Mouse (Mus musculus) C2C12 (cell line): Measurements from ENCODE around the gene Robo4. TPM values are rescaled to one million over a fixed set of nuclear protein-coding genes. Genes with fewer than 3 reads are reported as not detected.

ENCODE experiments used
- H3K27me3 ChIP-seq: one replicate; pipeline ENCODE4 v1.6.1; 2011; ENCODE audit not compliant: control insufficient read depth, insufficient read depth, insufficient read length
- H3K36me3 ChIP-seq: one replicate; pipeline ENCODE4 v1.6.1; 2011; ENCODE audit not compliant: control insufficient read depth, insufficient read depth
- H3K4me3 ChIP-seq: one replicate; pipeline ENCODE4 v1.5.1; 2011; ENCODE audit warnings: mild to moderate bottlenecking, control low read depth; ENCODE audit not compliant: poor library complexity, insufficient read depth, severe bottlenecking
- H3K79me2 ChIP-seq: one replicate; pipeline ENCODE4 v1.6.1; 2011; ENCODE audit not compliant: control insufficient read depth, insufficient read depth
- H3K79me3 ChIP-seq: one replicate; pipeline ENCODE4 v1.6.1; 2011; ENCODE audit warnings: low read depth, control low read depth
- H3ac ChIP-seq: one replicate; pipeline ENCODE3; 2011; ENCODE audit warnings: low read depth; ENCODE audit not compliant: control insufficient read depth, insufficient read length
- CEBPB ChIP-seq: IDR thresholded peaks from one replicate; pipeline ENCODE4 v1.6.1; 2011; ENCODE audit warnings: low read depth, mild to moderate bottlenecking, control low read depth, moderate library complexity
- CTCF ChIP-seq: IDR thresholded peaks from one replicate; pipeline ENCODE4 v1.5.1; 2011; ENCODE audit not compliant: control insufficient read depth, insufficient read depth, insufficient read length
- FOSL1 ChIP-seq: IDR thresholded peaks from one replicate; pipeline ENCODE4 v1.8.0; 2011; ENCODE audit warnings: mild to moderate bottlenecking, low read length; ENCODE audit not compliant: poor library complexity, insufficient read depth, severe bottlenecking
- MAX ChIP-seq: IDR thresholded peaks from one replicate; pipeline ENCODE4 v1.6.1; 2011; ENCODE audit warnings: mild to moderate bottlenecking, control low read depth
- MYOD1 ChIP-seq: IDR thresholded peaks from one replicate; pipeline ENCODE4 v1.6.1; 2011; ENCODE audit warnings: low read depth; ENCODE audit not compliant: control insufficient read depth, insufficient read length
- MYOG ChIP-seq: IDR thresholded peaks from one replicate; pipeline ENCODE4 v1.6.1; 2011; ENCODE audit not compliant: control insufficient read depth, insufficient read length; ENCODE audit errors: extremely low read depth
- USF1 ChIP-seq: IDR thresholded peaks from one replicate; pipeline ENCODE4 v1.6.1; 2011; ENCODE audit warnings: low read depth, mild to moderate bottlenecking, control low read depth, moderate library complexity
- polyA plus RNA-seq: library from polyadenylated mRNA; unstranded; fragments of >200 nt; fragmentation: generic; extraction: Trizol; gene quantifications from one replicate; pipeline ENCODE4 v1.2.1, GENCODE M21; 2012; ENCODE audit warnings: missing spikeins

Gene Robo4
- polyA plus RNA-seq, 1 experiment: not detected

- Histone ChIP-seq H3K79me2 (no peaks in the 10 kb centered on the region), H3K79me3 (no peaks in the 10 kb centered on the region), H3K27me3 (peaks cover 51% of the 10 kb centered on the region), H3ac (no peak overlapping the region), H3K4me3 (no peak overlapping the region), H3K36me3 (no peaks in the 10 kb centered on the region)
- TF ChIP-seq FOSL1: no peak
- TF ChIP-seq MYOD1: no peak
- TF ChIP-seq MYOG: no peak
- TF ChIP-seq MAX: no peak
- no peak for TF ChIP-seq CTCF
- no peak for TF ChIP-seq CEBPB
- no peak for TF ChIP-seq USF1
Measured at GRCm38 (mm10) chr9:37460043-37460960, 58.6 kb downstream of the Robo4 start.

- peaks cover 44% of the 10 kb centered on the region for H3K27me3 ChIP-seq
Measured at GRCm38 (mm10) chr9:37460961-37461340, 59.3 kb downstream of the Robo4 start.

GRCm38 (mm10) chr9:37461571-37461970 lies 59.9 kb downstream of the Robo4 start:
- Histone ChIP-seq H3K79me3 (no peaks in the 10 kb centered on the region), H3K27me3 (peaks cover 38% of the 10 kb centered on the region), H3ac (no peak overlapping the region), H3K79me2 (no peaks in the 10 kb centered on the region), H3K36me3 (no peaks in the 10 kb centered on the region), H3K4me3 (no peak overlapping the region)
- TF ChIP-seq MYOD1 (no peak), MAX (no peak), FOSL1 (no peak), CTCF (no peak), MYOG (no peak), CEBPB (no peak), USF1 (no peak)

More at GRCm38 (mm10) chr9:37460961-37461340, 59.3 kb downstream of the Robo4 start:
- TF ChIP-seq FOSL1 (no peak), CEBPB (no peak), USF1 (no peak), MYOG (no peak)
- Histone ChIP-seq H3K79me2 (no peaks in the 10 kb centered on the region), H3K36me3 (no peaks in the 10 kb centered on the region), H3K4me3 (no peak overlapping the region), H3K79me3 (no peaks in the 10 kb centered on the region), H3ac (no peak overlapping the region)

GRCm38 (mm10) chr9:37462764-37463163 lies 61.1 kb downstream of the Robo4 start:
- H3K79me3 ChIP-seq: no peaks in the 10 kb centered on the region
- no peaks in the 10 kb centered on the region for H3K36me3 ChIP-seq
- H3K79me2 ChIP-seq: no peaks in the 10 kb centered on the region
- H3ac ChIP-seq: no peak overlapping the region
- H3K27me3 ChIP-seq: peaks cover 28% of the 10 kb centered on the region
- no peak for TF ChIP-seq CTCF
- no peak for TF ChIP-seq FOSL1
- no peak for TF ChIP-seq MAX
- no peak for TF ChIP-seq MYOG
- no peak for TF ChIP-seq CEBPB
- TF ChIP-seq MYOD1: no peak
- no peak for TF ChIP-seq USF1
- H3K4me3 ChIP-seq: no peak overlapping the region

Other genes starting within 250 kb of the Robo4 start
- 3.4 TPM for gene Tmem218, start 193.7 kb upstream of the Robo4 start, polyA plus RNA-seq
- gene Slc37a2, start 146.2 kb upstream of the Robo4 start, polyA plus RNA-seq: 4.2 TPM
- gene Ccdc15, start 53.5 kb upstream of the Robo4 start, polyA plus RNA-seq: 0.56 TPM
- 0.01 TPM for gene Hepacam, start 34.5 kb upstream of the Robo4 start, polyA plus RNA-seq
- 0.18 TPM for gene Robo3, start 31.3 kb downstream of the Robo4 start, polyA plus RNA-seq
- gene Msantd2, start 87.4 kb downstream of the Robo4 start, polyA plus RNA-seq: 8.4 TPM
- 0.06 TPM for gene Esam, start 126.2 kb downstream of the Robo4 start, polyA plus RNA-seq
- 0.18 TPM for gene Vsig2, start 137.4 kb downstream of the Robo4 start, polyA plus RNA-seq
- gene Nrgn, start 151.0 kb downstream of the Robo4 start, polyA plus RNA-seq: 2.6 TPM
- gene Siae, start 153.8 kb downstream of the Robo4 start, polyA plus RNA-seq: 0.51 TPM
- 1.2 TPM for gene Spa17, start 211.8 kb downstream of the Robo4 start, polyA plus RNA-seq